Mouse (Mus musculus): Measurements from ENCODE around the gene Nlrp6. TPM values are rescaled to one million over a fixed set of nuclear protein-coding genes. Genes with fewer than 3 reads are reported as not detected.

The Nlrp6 gene
- polyA plus RNA-seq, 1 experiment from 2014 or later, result 52.8 TPM

GRCm38 (mm10) chr7:140954733-140955071, 34.0 kb downstream of the Nlrp6 start:
- TF ChIP-seq CTCF (IDR thresholded peaks at IDR 0.05; ENCODE audit: low read depth), result no peak
- 3% methylated on average over 9 of the region's 9 CpGs for WGBS
- H3K4me1 ChIP-seq (replicated peaks; ENCODE audit: control insufficient read depth, insufficient read depth, low read length), result peaks cover 11% of the 10 kb centered on the region; the same call in 1 of the 2 replicates
- peak overlapping the region; percentile 54 for H3K4me3 ChIP-seq (ENCODE audit: low read depth, low read length)
- H3K27ac ChIP-seq (ENCODE audit: low read depth, low read length), result peak overlapping the region; percentile 70
- peak overlapping the region; percentile 34; the same call in 1 of the 2 replicates for H3K9ac ChIP-seq (ENCODE audit: low read depth, low read length)
- no peak for ATAC-seq
- H3K4me2 ChIP-seq (replicated peaks; ENCODE audit: low read depth), result peak overlapping the region; percentile 74
- H3K36me3 ChIP-seq (ENCODE audit: control insufficient read depth, insufficient read depth), result peaks cover 7% of the 10 kb centered on the region
- H3K27me3 ChIP-seq (replicated peaks; ENCODE audit: control insufficient read depth, insufficient read depth, low read length), result no peaks in the 10 kb centered on the region
- no peaks in the 10 kb centered on the region for H3K9me3 ChIP-seq (ENCODE audit: control insufficient read depth)

- WGBS, result under 1% methylated on average over 17 of the region's 17 CpGs
- ATAC-seq, result peak; percentile 35
- no peaks in the 10 kb centered on the region for H3K9me3 ChIP-seq (ENCODE audit: control insufficient read depth)
- peak overlapping the region; percentile 70 for H3K27ac ChIP-seq (ENCODE audit: low read depth, low read length)
- peaks cover 4% of the 10 kb centered on the region; the same call in 1 of the 2 replicates for H3K36me3 ChIP-seq (ENCODE audit: control insufficient read depth, insufficient read depth)
- H3K4me3 ChIP-seq (ENCODE audit: low read depth, low read length), result peak overlapping the region; percentile 54
- peak overlapping the region; percentile 74 for H3K4me2 ChIP-seq (replicated peaks; ENCODE audit: low read depth)
- H3K9ac ChIP-seq (ENCODE audit: low read depth, low read length), result peak overlapping the region; percentile 57
- no peaks in the 10 kb centered on the region for H3K27me3 ChIP-seq (replicated peaks; ENCODE audit: control insufficient read depth, insufficient read depth, low read length)
- peaks cover 6% of the 10 kb centered on the region; the same call in 1 of the 2 replicates for H3K4me1 ChIP-seq (replicated peaks; ENCODE audit: control insufficient read depth, insufficient read depth, low read length)
- no peak for TF ChIP-seq CTCF (IDR thresholded peaks at IDR 0.05; ENCODE audit: low read depth)
Observed at GRCm38 (mm10) chr7:140955342-140955741, 34.6 kb downstream of the Nlrp6 start.

DNA sequence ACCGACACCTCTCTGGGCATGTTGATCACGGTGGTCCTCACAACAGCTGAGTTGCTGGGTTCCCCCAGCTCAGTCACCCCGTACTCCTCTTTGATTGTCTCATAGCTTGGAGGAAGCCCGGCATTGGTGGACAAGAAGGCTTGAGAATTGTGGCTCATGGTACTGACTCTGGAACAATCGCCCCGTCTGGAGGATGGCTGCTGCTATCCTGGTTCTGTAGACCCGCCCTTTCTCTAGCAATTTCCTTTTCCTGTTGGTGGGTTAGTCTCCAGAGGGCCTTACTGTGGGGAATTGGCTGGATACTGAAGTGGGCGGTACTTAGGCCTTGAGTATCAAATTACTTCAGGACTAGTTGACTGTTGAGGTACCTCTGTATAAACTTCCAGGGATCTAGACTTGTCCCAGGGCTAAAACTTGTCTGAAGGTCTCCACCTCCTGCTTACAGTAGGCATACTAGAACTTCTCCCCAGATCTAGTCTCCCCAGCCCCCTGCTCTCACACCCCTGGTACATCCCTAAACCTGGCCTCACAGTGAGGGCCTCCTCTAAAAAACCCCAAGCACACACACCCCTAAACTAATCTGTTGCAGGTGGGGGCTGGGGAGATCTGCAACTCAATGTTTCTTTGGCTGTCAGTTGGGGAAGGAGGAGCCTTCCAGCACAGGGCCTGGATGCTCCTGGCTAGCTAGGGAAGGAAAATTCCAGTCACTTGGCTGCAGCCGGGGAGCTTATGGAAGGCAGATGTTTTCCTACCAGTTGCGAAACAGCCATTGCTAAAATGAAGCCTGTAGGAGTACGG, 35.3 kb downstream of the Nlrp6 start, which contains the start of the genes Gm45717 and Ifitm2:
Gene Gm45717 (minus strand): TSS at position 180 of the 798 bp plus-strand sequence.
Gene Ifitm2 (minus strand): TSS at position 230 of the 798 bp plus-strand sequence.
- Histone ChIP-seq H3K27me3 (replicated peaks; ENCODE audit: control insufficient read depth, insufficient read depth, low read length) (no peaks in the 10 kb centered on the region), H3K4me2 (replicated peaks; ENCODE audit: low read depth) (peak within 1 kb of the TSS; percentile 74), H3K27ac (ENCODE audit: low read depth, low read length) (peak within 1 kb of the TSS; percentile 76), H3K9me3 (ENCODE audit: control insufficient read depth) (no peaks in the 10 kb centered on the region), H3K4me1 (replicated peaks; ENCODE audit: control insufficient read depth, insufficient read depth, low read length) (peaks cover 5% of the 10 kb centered on the region; the same call in 1 of the 2 replicates), H3K4me3 (ENCODE audit: low read depth, low read length) (peak within 1 kb of the TSS; percentile 54), H3K9ac (ENCODE audit: low read depth, low read length) (peak within 1 kb of the TSS; percentile 57), H3K36me3 (ENCODE audit: control insufficient read depth, insufficient read depth) (peaks cover 4% of the 10 kb centered on the region; the same call in 1 of the 2 replicates)
- no peak for TF ChIP-seq CTCF (IDR thresholded peaks at IDR 0.05; ENCODE audit: low read depth)
- WGBS, result 6% methylated on average over 11 of the region's 11 CpGs
- ATAC-seq, result peak; percentile 85

- Histone ChIP-seq H3K9me3 (ENCODE audit: control insufficient read depth) (no peaks in the 10 kb centered on the region), H3K27ac (ENCODE audit: low read depth, low read length) (peak overlapping the region; percentile 76), H3K36me3 (ENCODE audit: control insufficient read depth, insufficient read depth) (peaks cover 4% of the 10 kb centered on the region; the same call in 1 of the 2 replicates), H3K27me3 (replicated peaks; ENCODE audit: control insufficient read depth, insufficient read depth, low read length) (no peaks in the 10 kb centered on the region), H3K4me1 (replicated peaks; ENCODE audit: control insufficient read depth, insufficient read depth, low read length) (peaks cover 5% of the 10 kb centered on the region; the same call in 1 of the 2 replicates), H3K4me3 (ENCODE audit: low read depth, low read length) (no peak overlapping the region), H3K4me2 (replicated peaks; ENCODE audit: low read depth) (no peak overlapping the region), H3K9ac (ENCODE audit: low read depth, low read length) (no peak overlapping the region)
- no peak for ATAC-seq
- 30% methylated on average over 6 of the region's 6 CpGs for WGBS
- no peak for TF ChIP-seq CTCF (IDR thresholded peaks at IDR 0.05; ENCODE audit: low read depth)
Observed at GRCm38 (mm10) chr7:140956556-140956869, 35.8 kb downstream of the Nlrp6 start.

DNA sequence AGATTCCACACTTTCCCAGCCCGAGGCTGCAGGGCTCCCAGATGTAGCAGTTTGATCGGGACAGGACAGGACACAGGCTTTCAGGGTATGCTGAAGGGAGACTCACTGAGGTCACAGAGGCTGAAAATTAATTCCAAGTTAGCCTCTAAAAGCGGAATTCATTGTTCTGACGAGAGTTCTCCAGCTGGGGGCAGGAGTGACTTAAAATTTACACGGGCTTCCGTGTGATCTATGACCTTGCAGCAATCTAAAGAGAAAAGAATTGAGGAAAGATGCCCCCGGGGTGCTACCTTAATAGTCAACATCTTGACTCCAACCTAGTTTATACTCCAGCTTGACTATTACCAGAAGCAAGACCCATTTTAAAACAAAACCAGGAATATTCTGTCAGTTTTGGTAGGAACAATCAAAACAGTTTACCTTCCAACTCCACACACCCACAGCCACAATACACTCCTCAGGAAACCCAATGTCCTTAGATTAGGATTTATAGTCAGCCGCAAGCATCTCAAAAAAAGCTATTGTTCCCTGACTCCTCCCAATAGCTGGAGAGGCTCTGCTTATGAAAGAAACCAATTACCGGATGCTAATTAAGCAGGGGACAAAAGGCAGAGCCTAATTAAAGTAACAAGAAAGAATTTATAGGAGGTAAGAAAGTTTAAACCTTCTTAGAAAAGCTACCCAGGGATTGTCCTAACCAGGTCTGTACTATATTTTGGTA, 38.6 kb downstream of the Nlrp6 start:
- Histone ChIP-seq H3K4me2 (replicated peaks; ENCODE audit: low read depth) (no peak overlapping the region), H3K9ac (ENCODE audit: low read depth, low read length) (no peak overlapping the region), H3K9me3 (ENCODE audit: control insufficient read depth) (no peaks in the 10 kb centered on the region), H3K27ac (ENCODE audit: low read depth, low read length) (no peak overlapping the region), H3K36me3 (ENCODE audit: control insufficient read depth, insufficient read depth) (no peaks in the 10 kb centered on the region), H3K27me3 (replicated peaks; ENCODE audit: control insufficient read depth, insufficient read depth, low read length) (no peaks in the 10 kb centered on the region), H3K4me3 (ENCODE audit: low read depth, low read length) (no peak overlapping the region), H3K4me1 (replicated peaks; ENCODE audit: control insufficient read depth, insufficient read depth, low read length) (no peaks in the 10 kb centered on the region; the same call in 1 of the 2 replicates)
- TF ChIP-seq CTCF (IDR thresholded peaks at IDR 0.05; ENCODE audit: low read depth), result peak; percentile 71
- no peak for ATAC-seq
- WGBS, result 12% methylated on average over 9 of the region's 9 CpGs

- Histone ChIP-seq H3K27me3 (replicated peaks; ENCODE audit: control insufficient read depth, insufficient read depth, low read length) (no peaks in the 10 kb centered on the region), H3K27ac (ENCODE audit: low read depth, low read length) (no peak overlapping the region), H3K36me3 (ENCODE audit: control insufficient read depth, insufficient read depth) (no peaks in the 10 kb centered on the region), H3K9ac (ENCODE audit: low read depth, low read length) (no peak overlapping the region), H3K4me3 (ENCODE audit: low read depth, low read length) (no peak overlapping the region), H3K4me1 (replicated peaks; ENCODE audit: control insufficient read depth, insufficient read depth, low read length) (no peaks in the 10 kb centered on the region), H3K4me2 (replicated peaks; ENCODE audit: low read depth) (no peak overlapping the region), H3K9me3 (ENCODE audit: control insufficient read depth) (no peaks in the 10 kb centered on the region)
- no peak for TF ChIP-seq CTCF (IDR thresholded peaks at IDR 0.05; ENCODE audit: low read depth)
- 88% methylated on average over 5 of the region's 5 CpGs for WGBS
- ATAC-seq, result no peak
Observed at GRCm38 (mm10) chr7:140960026-140960425, 39.3 kb downstream of the Nlrp6 start.
